Mouse (Mus musculus): ENCODE measurements around the gene Gm13287. TPM values are rescaled to one million over a fixed set of nuclear protein-coding genes. Genes with fewer than 3 reads are reported as not detected.

Gm13287 gene
- polyA plus RNA-seq, 1 experiment from 2014 or later = not detected

DNA sequence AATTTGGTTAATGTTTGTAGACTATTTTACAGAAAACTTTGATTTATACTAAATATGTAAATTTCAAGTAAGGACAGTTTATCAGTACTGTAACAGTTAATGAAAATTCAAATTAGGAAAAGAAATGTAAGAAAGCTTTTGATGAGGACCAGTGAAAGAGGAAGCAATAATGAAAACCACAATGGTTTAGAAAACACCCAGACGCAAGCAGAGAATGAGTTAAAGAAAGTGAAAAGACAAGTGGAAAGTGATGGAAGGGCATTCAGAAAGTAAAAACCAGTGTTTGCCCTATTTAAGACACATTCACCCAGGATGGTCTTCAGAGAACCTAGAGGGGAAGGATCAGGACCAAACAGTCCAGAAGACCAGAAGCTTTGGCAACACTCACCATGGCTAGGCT is 46.6 kb downstream of the Gm13287 start, which contains the start of gene Ifna1:
Gene Ifna1 (plus strand): TSS at position 390 of the 400 bp plus-strand sequence.
- H3K4me3 ChIP-seq = no peak within 1 kb of the TSS
- H3K4me2 ChIP-seq = no peak within 1 kb of the TSS
- no peaks in the 10 kb centered on the region for H3K4me1 ChIP-seq (replicated peaks)
- 71% methylated on average over 1 of the region's 1 CpGs for WGBS
- H3K27ac ChIP-seq = no peak within 1 kb of the TSS
- no peak within 1 kb of the TSS for H3K9ac ChIP-seq
- H3K27me3 ChIP-seq = no peaks in the 10 kb centered on the region; the same call in 1 of the 2 replicates
- H3K36me3 ChIP-seq = no peaks in the 10 kb centered on the region
- ATAC-seq (replicated peaks; ENCODE audit: insufficient number of reproducible peaks, insufficient read depth, low FRiP score, low read depth) = no peak
- H3K9me3 ChIP-seq (replicated peaks) = no peaks in the 10 kb centered on the region

- Histone ChIP-seq H3K9me3 (replicated peaks) (no peaks in the 10 kb centered on the region), H3K27me3 (no peaks in the 10 kb centered on the region; the same call in 1 of the 2 replicates), H3K9ac (no peak overlapping the region), H3K4me2 (no peak overlapping the region), H3K27ac (no peak overlapping the region), H3K4me1 (replicated peaks) (no peaks in the 10 kb centered on the region), H3K4me3 (no peak overlapping the region), H3K36me3 (no peaks in the 10 kb centered on the region)
- no peak for ATAC-seq (replicated peaks; ENCODE audit: insufficient number of reproducible peaks, insufficient read depth, low FRiP score, low read depth)
- WGBS = 69% methylated on average over 4 of the region's 4 CpGs
Measured at GRCm38 (mm10) chr4:88851026-88851763, 48.1 kb downstream of the Gm13287 start.

Other genes starting within 250 kb of the Gm13287 start
- not detected in 2 replicates for gene Ifna15, start 245.0 kb upstream of the Gm13287 start, polyA plus RNA-seq (2015; fragmentation: Nextera tagmentation; extraction: Ambion mirVana)
- gene Ifna14, start 231.5 kb upstream of the Gm13287 start, polyA plus RNA-seq (2015; fragmentation: Nextera tagmentation; extraction: Ambion mirVana) = not detected in 2 replicates
- gene Ifna9, start 210.9 kb upstream of the Gm13287 start, polyA plus RNA-seq (2015; fragmentation: Nextera tagmentation; extraction: Ambion mirVana) = not detected in 2 replicates
- gene Ifna12, start 199.9 kb upstream of the Gm13287 start, polyA plus RNA-seq (2015; fragmentation: Nextera tagmentation; extraction: Ambion mirVana) = not detected in 2 replicates
- gene C87499, start 168.8 kb upstream of the Gm13287 start, polyA plus RNA-seq (2015; fragmentation: Nextera tagmentation; extraction: Ambion mirVana) = not detected in 2 replicates
- not detected in 2 replicates for gene Ifna13, start 158.8 kb upstream of the Gm13287 start, polyA plus RNA-seq (2015; fragmentation: Nextera tagmentation; extraction: Ambion mirVana)
- not detected in 2 replicates for gene Ifna16, start 126.3 kb upstream of the Gm13287 start, polyA plus RNA-seq (2015; fragmentation: Nextera tagmentation; extraction: Ambion mirVana)
- gene Ifna2, start 119.3 kb upstream of the Gm13287 start, polyA plus RNA-seq (2015; fragmentation: Nextera tagmentation; extraction: Ambion mirVana) = not detected in 2 replicates
- gene Ifnab, start 111.9 kb upstream of the Gm13287 start, polyA plus RNA-seq (2015; fragmentation: Nextera tagmentation; extraction: Ambion mirVana) = not detected in 2 replicates
- gene Gm26566, start 81.4 kb upstream of the Gm13287 start, polyA plus RNA-seq (2015; fragmentation: Nextera tagmentation; extraction: Ambion mirVana) = 0.82 and 0.93 TPM in 2 replicates
- gene Klhl9, start 80.8 kb upstream of the Gm13287 start, polyA plus RNA-seq (2015; fragmentation: Nextera tagmentation; extraction: Ambion mirVana) = 77.5 and 78.4 TPM in 2 replicates
- gene Gm13271, start 48.4 kb upstream of the Gm13287 start, polyA plus RNA-seq (2015; fragmentation: Nextera tagmentation; extraction: Ambion mirVana) = not detected in 2 replicates
- gene Gm13283, start 43.1 kb upstream of the Gm13287 start, polyA plus RNA-seq (2015; fragmentation: Nextera tagmentation; extraction: Ambion mirVana) = 0.11 and 0.23 TPM in 2 replicates
- 0.48 TPM in 1 of 2 replicates, not detected in the other for gene Gm13290, start 29.4 kb upstream of the Gm13287 start, polyA plus RNA-seq (2015; fragmentation: Nextera tagmentation; extraction: Ambion mirVana)
- gene Gm13289, start 26.3 kb upstream of the Gm13287 start, polyA plus RNA-seq (2015; fragmentation: Nextera tagmentation; extraction: Ambion mirVana) = not detected in 2 replicates
- 0.28 TPM in 1 of 2 replicates, not detected in the other for gene Gm13272, start 23.4 kb upstream of the Gm13287 start, polyA plus RNA-seq (2015; fragmentation: Nextera tagmentation; extraction: Ambion mirVana)
- 0.53 TPM in 1 of 2 replicates, not detected in the other for gene Ifnz, start 21.1 kb upstream of the Gm13287 start, polyA plus RNA-seq (2015; fragmentation: Nextera tagmentation; extraction: Ambion mirVana)
- not detected in 2 replicates for gene Gm13276, start 17.5 kb upstream of the Gm13287 start, polyA plus RNA-seq (2015; fragmentation: Nextera tagmentation; extraction: Ambion mirVana)
- not detected in 2 replicates for gene Gm13277, start 14.6 kb upstream of the Gm13287 start, polyA plus RNA-seq (2015; fragmentation: Nextera tagmentation; extraction: Ambion mirVana)
- not detected in 2 replicates for gene Gm13278, start 11.7 kb upstream of the Gm13287 start, polyA plus RNA-seq (2015; fragmentation: Nextera tagmentation; extraction: Ambion mirVana)
- not detected in 2 replicates for gene Gm13275, start 8.8 kb upstream of the Gm13287 start, polyA plus RNA-seq (2015; fragmentation: Nextera tagmentation; extraction: Ambion mirVana)
- gene Gm13279, start 5.9 kb upstream of the Gm13287 start, polyA plus RNA-seq (2015; fragmentation: Nextera tagmentation; extraction: Ambion mirVana) = not detected in 2 replicates
- 0.79 and 0.82 TPM in 2 replicates for gene Gm13285, start 3.6 kb upstream of the Gm13287 start, polyA plus RNA-seq (2015; fragmentation: Nextera tagmentation; extraction: Ambion mirVana)
- 0.08 TPM in 1 of 2 replicates, not detected in the other for gene Gm13288, start 2.3 kb downstream of the Gm13287 start, polyA plus RNA-seq (2015; fragmentation: Nextera tagmentation; extraction: Ambion mirVana)
- gene Ifna7, start 13.0 kb downstream of the Gm13287 start, polyA plus RNA-seq (2015; fragmentation: Nextera tagmentation; extraction: Ambion mirVana) = not detected in 2 replicates
- not detected in 2 replicates for gene Ifna11, start 16.7 kb downstream of the Gm13287 start, polyA plus RNA-seq (2015; fragmentation: Nextera tagmentation; extraction: Ambion mirVana)
- gene Ifna6, start 24.2 kb downstream of the Gm13287 start, polyA plus RNA-seq (2015; fragmentation: Nextera tagmentation; extraction: Ambion mirVana) = not detected in 2 replicates
- not detected in 2 replicates for gene Ifna5, start 32.3 kb downstream of the Gm13287 start, polyA plus RNA-seq (2015; fragmentation: Nextera tagmentation; extraction: Ambion mirVana)
- not detected in 2 replicates for gene Ifna4, start 38.6 kb downstream of the Gm13287 start, polyA plus RNA-seq (2015; fragmentation: Nextera tagmentation; extraction: Ambion mirVana)
- not detected in 2 replicates for gene Ifna1, start 46.8 kb downstream of the Gm13287 start, polyA plus RNA-seq (2015; fragmentation: Nextera tagmentation; extraction: Ambion mirVana)
- gene Ifne, start 76.9 kb downstream of the Gm13287 start, polyA plus RNA-seq (2015; fragmentation: Nextera tagmentation; extraction: Ambion mirVana) = not detected in 2 replicates

Data from heart, embryonic 15.5 days (tissue).